Mouse (Mus musculus) ES-E14 (cell line): ENCODE results near the gene Podxl. TPM values are rescaled to one million over a fixed set of nuclear protein-coding genes. Genes with fewer than 3 reads are reported as not detected.
A peak's percentile ranks its signal among the peaks of the same experiment; 100 is the strongest.

Experiments used
- DNase-seq: peaks from one replicate; pipeline ENCODE4 v3.0.0-alpha.2; 2013; ENCODE audit warnings: low read depth, low spot score
- H3K27ac ChIP-seq: 2 replicates; pipeline ENCODE4 v1.5.1; 2012; ENCODE audit warnings: low read depth, mild to moderate bottlenecking, low read length, moderate library complexity, mixed read lengths; ENCODE audit not compliant: poor library complexity, insufficient read depth, severe bottlenecking
- H3K36me3 ChIP-seq: 2 replicates; pipeline ENCODE4 v1.6.1; 2012; ENCODE audit warnings: mild to moderate bottlenecking, low read length, moderate library complexity, mixed read lengths; ENCODE audit not compliant: control insufficient read depth, poor library complexity, insufficient read depth, severe bottlenecking
- H3K4me1 ChIP-seq, 2 experiments: fragments of 150-350 bp in 1 of 2; sonication (generic) in 1 of 2; 2 replicates each; pipeline ENCODE4 v1.6.1; 2012; ENCODE audit warnings: low read length in 2 of 2, mild to moderate bottlenecking in 1 of 2, mixed read lengths in 1 of 2; ENCODE audit not compliant: control insufficient read depth in 2 of 2, insufficient read depth in 2 of 2, poor library complexity in 1 of 2
- H3K4me3 ChIP-seq, 2 experiments: fragments of 150-350 bp in 1 of 2; sonication (generic) in 1 of 2; 2 replicates each; pipeline ENCODE4 v1.5.1; 2012; ENCODE audit warnings: low read length in 2 of 2, low read depth in 1 of 2, mild to moderate bottlenecking in 1 of 2, mixed read lengths in 1 of 2; ENCODE audit not compliant: insufficient read depth in 1 of 2, poor library complexity in 1 of 2, severe bottlenecking in 1 of 2
- H3K9ac ChIP-seq: 2 replicates; pipeline ENCODE4 v1.6.1; 2012; ENCODE audit warnings: low read depth, mild to moderate bottlenecking, low read length, mixed read lengths; ENCODE audit not compliant: poor library complexity, insufficient read depth, severe bottlenecking
- H3K9me3 ChIP-seq: fragments of 150-350 bp; sonication (generic); 2 replicates; pipeline ENCODE4 v1.6.1; 2012; ENCODE audit warnings: low read depth, mild to moderate bottlenecking, low read length; ENCODE audit not compliant: control insufficient read depth, insufficient read depth
- CHD2 ChIP-seq: IDR thresholded peaks from 2 replicates; pipeline ENCODE4 v1.6.1; 2014; ENCODE audit warnings: mild to moderate bottlenecking, low read depth, low read length, inconsistent platforms
- HCFC1 ChIP-seq: IDR thresholded peaks from 2 replicates; pipeline ENCODE4 v1.6.1; 2012; ENCODE audit warnings: low read length, inconsistent platforms, borderline replicate concordance; ENCODE audit not compliant: insufficient read depth
- MAFK ChIP-seq: IDR thresholded peaks from 2 replicates; pipeline ENCODE4 v1.6.1; 2014; ENCODE audit warnings: mild to moderate bottlenecking, low read depth, low read length, inconsistent platforms; ENCODE audit not compliant: insufficient read depth
- ZC3H11A ChIP-seq: IDR thresholded peaks from 2 replicates; pipeline ENCODE4 v1.6.1; 2012; ENCODE audit warnings: low read depth, mild to moderate bottlenecking, inconsistent platforms, low read length, borderline replicate concordance
- ZNF384 ChIP-seq: IDR thresholded peaks from 2 replicates; pipeline ENCODE4 v1.6.1; 2012; ENCODE audit warnings: low read depth, low read length, inconsistent platforms
- in situ Hi-C, 2 experiments: fragments of 600-800 bp; cut with MboI; formaldehyde crosslinking; loops; one replicate each; pipeline ENCODE4 v1.15.1; 2025; ENCODE audit warnings: low sequenced_read_pairs in 2 of 2, inconsistent platforms in 1 of 2; ENCODE audit not compliant: unreplicated experiment in 2 of 2
- total RNA-seq: library from RNA; depleted of rRNA; stranded (reverse); fragments of 300-350 nt; gene quantifications from 2 replicates; pipeline ENCODE4 v1.2.3, GENCODE M21; 2012

Podxl gene
- total RNA-seq, 1 experiment = 25.2 TPM

- no peak overlapping the region for H3K9ac ChIP-seq
- no peaks in the 10 kb centered on the region for H3K9me3 ChIP-seq
- TF ChIP-seq MAFK = no peak
- no peak for DNase-seq
- H3K4me3 ChIP-seq = no peak overlapping the region
- H3K4me1 ChIP-seq = peaks cover 0 to 4% of the 10 kb centered on the region in 2 experiments; a peak in 1 of 4 replicates
- in situ Hi-C loops = no loop called here
- H3K36me3 ChIP-seq = peaks cover 30% of the 10 kb centered on the region; the same call in 1 of the 2 replicates
- no peak overlapping the region for H3K27ac ChIP-seq
Observed at GRCm38 (mm10) chr6:31521491-31522355, 42.1 kb downstream of the Podxl start.

- in situ Hi-C loops = no loop called here
Observed at GRCm38 (mm10) chr6:31520486-31521215, 43.1 kb downstream of the Podxl start.

GRCm38 (mm10) chr6:31519001-31519471, 44.7 kb downstream of the Podxl start:
- Histone ChIP-seq H3K27ac (no peak overlapping the region), H3K4me3 (no peak overlapping the region), H3K9me3 (no peaks in the 10 kb centered on the region), H3K36me3 (peaks cover 11% of the 10 kb centered on the region; the same call in 1 of the 2 replicates), H3K4me1 (no peaks in the 10 kb centered on the region; a peak in 1 of 4 replicates), H3K9ac (no peak overlapping the region)
- TF ChIP-seq HCFC1 = no peak
- peak; percentile 27; the same call in 1 of the 2 replicates for TF ChIP-seq ZC3H11A
- no peak for TF ChIP-seq ZNF384
- no peak for TF ChIP-seq CHD2
- no peak for TF ChIP-seq MAFK
- in situ Hi-C loops = no loop called here
- no peak for DNase-seq

More at GRCm38 (mm10) chr6:31520486-31521215, 43.1 kb downstream of the Podxl start:
- Histone ChIP-seq H3K4me1 (no peaks in the 10 kb centered on the region; a peak in 1 of 4 replicates), H3K9ac (no peak overlapping the region), H3K36me3 (peaks cover 25% of the 10 kb centered on the region; the same call in 1 of the 2 replicates), H3K27ac (no peak overlapping the region), H3K4me3 (no peak overlapping the region), H3K9me3 (no peaks in the 10 kb centered on the region)
- TF ChIP-seq ZC3H11A = no peak
- no peak for TF ChIP-seq CHD2
- TF ChIP-seq MAFK = no peak
- TF ChIP-seq ZNF384 = no peak
- TF ChIP-seq HCFC1 = no peak
- no peak for DNase-seq

GRCm38 (mm10) chr6:31518338-31518698, 45.5 kb downstream of the Podxl start:
- peaks cover 8% of the 10 kb centered on the region; the same call in 1 of the 2 replicates for H3K36me3 ChIP-seq
- H3K27ac ChIP-seq = no peak overlapping the region
- DNase-seq = no peak
- H3K9me3 ChIP-seq = no peaks in the 10 kb centered on the region
- no peak overlapping the region for H3K9ac ChIP-seq
- in situ Hi-C loops = no loop called here
- H3K4me3 ChIP-seq = no peak overlapping the region
- no peak for TF ChIP-seq ZC3H11A
- H3K4me1 ChIP-seq = no peaks in the 10 kb centered on the region; a peak in 1 of 4 replicates
